Mouse (Mus musculus): ENCODE data around the gene Satb1.

Gene Satb1

GRCm38 (mm10) chr17:51814301-51814700 lies 18.8 kb downstream of the Satb1 start:
- no peak for DNase-seq

GRCm38 (mm10) chr17:51813784-51814120 lies 19.3 kb downstream of the Satb1 start:
- DNase-seq = no peak

- peak; percentile 39 to 64 for DNase-seq
These were observed 19.9 kb downstream of the Satb1 start for GRCm38 (mm10) chr17:51812942-51813783.

- DNase-seq = peak in 1 of 2 experiments; percentile 36
These were observed 20.7 kb downstream of the Satb1 start for GRCm38 (mm10) chr17:51812261-51812941.

- DNase-seq = no peak
These were observed 21.2 kb downstream of the Satb1 start for GRCm38 (mm10) chr17:51811911-51812260.

GRCm38 (mm10) chr17:51811086-51811868 lies 21.8 kb downstream of the Satb1 start:
- DNase-seq = peak; percentile 59 to 72

GRCm38 (mm10) chr17:51807429-51807828 lies 25.7 kb downstream of the Satb1 start:
- DNase-seq = no peak

- no peak for DNase-seq
These were observed 26.7 kb downstream of the Satb1 start for GRCm38 (mm10) chr17:51806124-51806960.

- no peak for DNase-seq
These were observed 32.9 kb downstream of the Satb1 start for GRCm38 (mm10) chr17:51800208-51800607.

GRCm38 (mm10) chr17:51796459-51796858 lies 36.6 kb downstream of the Satb1 start:
- no peak for DNase-seq

GRCm38 (mm10) chr17:51791226-51791625 lies 41.9 kb downstream of the Satb1 start:
- DNase-seq = no peak

- no peak for DNase-seq
These were observed 42.6 kb downstream of the Satb1 start for GRCm38 (mm10) chr17:51790387-51791060.

- no peak for DNase-seq
These were observed 43.3 kb downstream of the Satb1 start for GRCm38 (mm10) chr17:51789777-51790176.

- DNase-seq = no peak
These were observed 44.0 kb downstream of the Satb1 start for GRCm38 (mm10) chr17:51789098-51789497.

- no peak for DNase-seq
These were observed 45.1 kb downstream of the Satb1 start for GRCm38 (mm10) chr17:51787955-51788354.

GRCm38 (mm10) chr17:51786050-51786449 lies 47.0 kb downstream of the Satb1 start:
- no peak for DNase-seq

- no peak for DNase-seq
These were observed 48.2 kb downstream of the Satb1 start for GRCm38 (mm10) chr17:51784935-51785334.

- DNase-seq = no peak
These were observed 49.4 kb downstream of the Satb1 start for GRCm38 (mm10) chr17:51783591-51784279.

GRCm38 (mm10) chr17:51780036-51780435 lies 53.1 kb downstream of the Satb1 start:
- no peak for DNase-seq

- DNase-seq = no peak
These were observed 54.1 kb downstream of the Satb1 start for GRCm38 (mm10) chr17:51778961-51779360.

- DNase-seq = peak in 1 of 2 experiments; percentile 23
These were observed 55.3 kb downstream of the Satb1 start for GRCm38 (mm10) chr17:51777813-51778212.

Data from kidney, postnatal 25 days (tissue).